Mouse (Mus musculus) kidney, postnatal 14 days (tissue): Measurements from ENCODE around the gene 4933427I04Rik.

ENCODE experiments used
- DNase-seq: peaks from one replicate; pipeline ENCODE4 v3.0.0; 2022; ENCODE audit warnings: mixed read lengths

The 4933427I04Rik gene

GRCm38 (mm10) chr4:123859379-123859778, at the start of gene 4933427I04Rik:
Gene 4933427I04Rik (plus strand): TSS chr4:123859679.
- no peak for DNase-seq

GRCm38 (mm10) chr4:123810475-123811295, 48.8 kb upstream of the 4933427I04Rik start:
- no peak for DNase-seq

GRCm38 (mm10) chr4:123812525-123812924, 47.0 kb upstream of the 4933427I04Rik start:
- no peak for DNase-seq

GRCm38 (mm10) chr4:123814030-123814501, 45.4 kb upstream of the 4933427I04Rik start:
- no peak for DNase-seq

- peak; percentile 9 for DNase-seq
Observed at GRCm38 (mm10) chr4:123819093-123819610, 40.3 kb upstream of the 4933427I04Rik start.

GRCm38 (mm10) chr4:123842126-123842525, 17.4 kb upstream of the 4933427I04Rik start:
- no peak for DNase-seq

- no peak for DNase-seq
Observed at GRCm38 (mm10) chr4:123856888-123857287, 2.6 kb upstream of the 4933427I04Rik start.

- no peak for DNase-seq
Observed at GRCm38 (mm10) chr4:123858090-123858489, 1.4 kb upstream of the 4933427I04Rik start.

- DNase-seq: no peak
Observed at GRCm38 (mm10) chr4:123859803-123860202, 324 bp downstream of the 4933427I04Rik start.

- DNase-seq: no peak
Observed at GRCm38 (mm10) chr4:123860621-123861020, 1.1 kb downstream of the 4933427I04Rik start.

GRCm38 (mm10) chr4:123893726-123894125, 34.2 kb downstream of the 4933427I04Rik start:
- DNase-seq: no peak

GRCm38 (mm10) chr4:123894295-123894694, 34.8 kb downstream of the 4933427I04Rik start:
- no peak for DNase-seq

- DNase-seq: peak; percentile 44
Observed at GRCm38 (mm10) chr4:123898696-123899095, 39.2 kb downstream of the 4933427I04Rik start.

GRCm38 (mm10) chr4:123903432-123903831, 44.0 kb downstream of the 4933427I04Rik start:
- DNase-seq: no peak

GRCm38 (mm10) chr4:123904333-123905125, 45.0 kb downstream of the 4933427I04Rik start, which contains the start of gene Mycbp:
Gene Mycbp (plus strand): TSS chr4:123904832.
- peak; percentile 100 for DNase-seq

GRCm38 (mm10) chr4:123905126-123905668, 45.7 kb downstream of the 4933427I04Rik start:
- no peak for DNase-seq

- no peak for DNase-seq
Observed at GRCm38 (mm10) chr4:123911503-123911902, 52.0 kb downstream of the 4933427I04Rik start.

GRCm38 (mm10) chr4:123912431-123912830, 53.0 kb downstream of the 4933427I04Rik start:
- peak; percentile 16 for DNase-seq
